Comparison of ENCODE assay signal across 8 mouse cellular contexts in genomic region chr5:36538576-36539187, GRCm38 (mm10). TPM values are rescaled to one million over a fixed set of nuclear protein-coding genes. Genes with fewer than 3 reads are reported as not detected.
A peak's percentile ranks its signal among the peaks of the same experiment; 100 is the strongest.
DNase-seq lines count a peak whose midpoint lies in the region; ATAC-seq and TF ChIP-seq lines count a peak whose summit lies in the region.

No protein-coding gene starts in this region.

- H3K4me3 ChIP-seq in kidney, embryonic 16.5 days (ENCODE audit: low read length) = no peak overlapping the region
- H3K4me3 ChIP-seq in ES-Bruce4 (ENCODE audit: low read depth, low read length) = no peak overlapping the region
- no peak overlapping the region for H3K4me3 ChIP-seq in midbrain, postnatal 0 days (ENCODE audit: low read depth, low read length)

- peaks cover 8% of the 10 kb centered on the region for H3K4me1 ChIP-seq in kidney, embryonic 16.5 days (ENCODE audit: insufficient read depth, low read length)
- no peaks in the 10 kb centered on the region for H3K4me1 ChIP-seq in ES-Bruce4 (ENCODE audit: control insufficient read depth, insufficient read depth, low read length)
- H3K4me1 ChIP-seq in midbrain, postnatal 0 days (ENCODE audit: insufficient read depth, low read length) = no peaks in the 10 kb centered on the region

- DNase-seq in kidney, adult 9 months = peak; percentile 81
- peak; percentile 76 for DNase-seq in adrenal gland, postnatal 14 days
- DNase-seq in forelimb bud, embryonic 11.5 days (ENCODE audit: low read depth, low spot score) = peak; percentile 46
- DNase-seq in left cerebral cortex, postnatal 25 days (ENCODE audit: low spot score in 2 of 2) = peak; percentile 42 to 69
- peak; percentile 56 for DNase-seq in midbrain, postnatal 0 days (ENCODE audit: low spot score)
- peak; percentile 84 for DNase-seq in thymus, postnatal 25 days

- TF ChIP-seq POLR2A in ES-Bruce4 (IDR thresholded peaks at IDR 0.05; ENCODE audit: insufficient read depth, low read length) = no peak

- H3K27me3 ChIP-seq in kidney, embryonic 16.5 days (ENCODE audit: insufficient read depth, low read length) = no peaks in the 10 kb centered on the region
- no peaks in the 10 kb centered on the region for H3K27me3 ChIP-seq in ES-Bruce4 (ENCODE audit: control insufficient read depth, insufficient read depth, low read length, poor library complexity, severe bottlenecking)
- H3K27me3 ChIP-seq in midbrain, postnatal 0 days (ENCODE audit: insufficient read depth, low read length) = no peaks in the 10 kb centered on the region

- no peak overlapping the region for H3K9ac ChIP-seq in kidney, embryonic 16.5 days (replicated peaks; ENCODE audit: low read length)
- H3K9ac ChIP-seq in ES-Bruce4 (ENCODE audit: low read depth, poor library complexity, severe bottlenecking) = no peak overlapping the region
- no peak overlapping the region for H3K9ac ChIP-seq in midbrain, postnatal 0 days (replicated peaks; ENCODE audit: low read length, poor library complexity, severe bottlenecking)

- no peaks in the 10 kb centered on the region for H3K36me3 ChIP-seq in kidney, embryonic 16.5 days (ENCODE audit: insufficient read depth, low read length)
- no peaks in the 10 kb centered on the region for H3K36me3 ChIP-seq in ES-Bruce4 (ENCODE audit: control insufficient read depth, insufficient read depth, low read length, poor library complexity, severe bottlenecking)
- H3K36me3 ChIP-seq in midbrain, postnatal 0 days (ENCODE audit: insufficient read depth, low read length) = no peaks in the 10 kb centered on the region

- H3K4me2 ChIP-seq in kidney, embryonic 16.5 days (replicated peaks; ENCODE audit: low read depth, low read length) = no peak overlapping the region
- H3K4me2 ChIP-seq in midbrain, postnatal 0 days (ENCODE audit: low read depth, low read length, poor library complexity, severe bottlenecking) = no peak overlapping the region

- no peak for TF ChIP-seq EP300 in ES-Bruce4 (IDR thresholded peaks at IDR 0.05; ENCODE audit: insufficient read depth, low read depth, low read length)

- ATAC-seq in kidney, embryonic 16.5 days (ENCODE audit: low FRiP score, low TSS enrichment) = no peak
- no peak for ATAC-seq in midbrain, postnatal 0 days (ENCODE audit: low FRiP score)

- H3K27ac ChIP-seq in kidney, embryonic 16.5 days (ENCODE audit: low read length) = no peak overlapping the region
- no peak overlapping the region for H3K27ac ChIP-seq in ES-Bruce4 (ENCODE audit: insufficient read depth, low read length)
- H3K27ac ChIP-seq in midbrain, postnatal 0 days (ENCODE audit: low read depth, low read length) = no peak overlapping the region

- intact Hi-C loops in left cerebral cortex, postnatal 25 days (cut with DNase I) = no loop called here

- whole genome bisulfite sequencing in kidney, embryonic 16.5 days = 31% methylated on average over 4 of the region's 4 CpGs
- 46% methylated on average over 4 of the region's 4 CpGs for WGBS in midbrain, postnatal 0 days

- no peaks in the 10 kb centered on the region for H3K9me3 ChIP-seq in kidney, embryonic 16.5 days (ENCODE audit: low read length)
- no peaks in the 10 kb centered on the region for H3K9me3 ChIP-seq in ES-Bruce4 (replicated peaks; ENCODE audit: control insufficient read depth, insufficient read depth, low read length, poor library complexity, severe bottlenecking)
- H3K9me3 ChIP-seq in midbrain, postnatal 0 days (ENCODE audit: low read length) = no peaks in the 10 kb centered on the region

- TF ChIP-seq CTCF in ES-Bruce4 (IDR thresholded peaks at IDR 0.05; ENCODE audit: low read depth, low read length) = peak; percentile 23
- peak; percentile 79 for TF ChIP-seq CTCF in midbrain, postnatal 0 days (IDR thresholded peaks at IDR 0.05)

RNA-seq across cellular contexts. Expression of gene Ccdc96, which starts 54.3 kb away (rescaled TPM):
- polyA plus RNA-seq in kidney, embryonic 16.5 days (2015; fragmentation: Nextera tagmentation; extraction: Ambion mirVana) = 0.76 and 0.81 TPM in 2 replicates
- 0.33 and 0.37 TPM in 2 replicates for polyA plus RNA-seq in ES-Bruce4 (2011; ENCODE audit: insufficient read depth, insufficient read length, low read depth, missing spikeins)
- 0.49 and 0.52 TPM in 2 replicates for total RNA-seq in adrenal gland, postnatal 14 days (2021)
- 1 to 10 TPM; 1.0 to 1.2 TPM for total RNA-seq in left cerebral cortex, postnatal 25 days (2021)
- 2.1 and 3.2 TPM in 2 replicates for total RNA-seq in midbrain, postnatal 0 days (2014; rRNA removed)
- 1.7 and 2.3 TPM in 2 replicates for polyA plus RNA-seq in midbrain, postnatal 0 days (2015; fragmentation: Nextera tagmentation; extraction: Ambion mirVana)

RNA-seq across cellular contexts. Expression of gene Tbc1d14, which starts 54.4 kb away (rescaled TPM):
- 53.9 and 54.8 TPM in 2 replicates for polyA plus RNA-seq in kidney, embryonic 16.5 days (2015; fragmentation: Nextera tagmentation; extraction: Ambion mirVana)
- 28.8 and 31.7 TPM in 2 replicates for polyA plus RNA-seq in ES-Bruce4 (2011; ENCODE audit: insufficient read depth, insufficient read length, low read depth, missing spikeins)
- 31.9 and 32.4 TPM in 2 replicates for total RNA-seq in adrenal gland, postnatal 14 days (2021)
- 10 to 100 TPM; 74.1 to 78.7 TPM for total RNA-seq in left cerebral cortex, postnatal 25 days (2021)
- total RNA-seq in midbrain, postnatal 0 days (2014; rRNA removed) = 29.3 and 30.5 TPM in 2 replicates
- polyA plus RNA-seq in midbrain, postnatal 0 days (2015; fragmentation: Nextera tagmentation; extraction: Ambion mirVana) = 51.0 and 53.3 TPM in 2 replicates

RNA-seq across cellular contexts. Expression of gene Tada2b, which starts 54.6 kb away (rescaled TPM):
- 2.0 and 2.2 TPM in 2 replicates for polyA plus RNA-seq in kidney, embryonic 16.5 days (2015; fragmentation: Nextera tagmentation; extraction: Ambion mirVana)
- polyA plus RNA-seq in ES-Bruce4 (2011; ENCODE audit: insufficient read depth, insufficient read length, low read depth, missing spikeins) = 6.8 and 8.4 TPM in 2 replicates
- total RNA-seq in adrenal gland, postnatal 14 days (2021) = 36.4 and 37.6 TPM in 2 replicates
- total RNA-seq in left cerebral cortex, postnatal 25 days (2021) = 10 to 100 TPM; 25.1 to 27.1 TPM
- total RNA-seq in midbrain, postnatal 0 days (2014; rRNA removed) = 26.9 and 27.3 TPM in 2 replicates
- 3.1 and 3.5 TPM in 2 replicates for polyA plus RNA-seq in midbrain, postnatal 0 days (2015; fragmentation: Nextera tagmentation; extraction: Ambion mirVana)
